Mouse (Mus musculus): ENCODE results near the gene Gm10135. TPM values are rescaled to one million over a fixed set of nuclear protein-coding genes. Genes with fewer than 3 reads are reported as not detected.

The Gm10135 gene
- total RNA-seq, 1 experiment from 2014 or later: 5.1 TPM

Other genes with a start within 250 kb of the Gm10135 start
- 20.1 and 22.3 TPM in 2 replicates for gene Txk, start 221.9 kb downstream of the Gm10135 start, total RNA-seq (2017)
- 145 and 155 TPM in 2 replicates for gene Tec, start 106.2 kb downstream of the Gm10135 start, total RNA-seq (2017)
- 80.0 and 92.8 TPM in 2 replicates for gene Slain2, start 60.4 kb downstream of the Gm10135 start, total RNA-seq (2017)
- not detected in 2 replicates for gene Slc10a4, start 32.2 kb upstream of the Gm10135 start, total RNA-seq (2017)